Mouse (Mus musculus) bone marrow macrophage, adult 2 months (primary cell): ENCODE measurements around the gene Ptchd4.

Experiments used
- CTCF ChIP-seq: IDR thresholded peaks from 2 replicates; pipeline ENCODE4 v1.5.1; 2012; ENCODE audit warnings: low read depth, mild to moderate bottlenecking, low read length, moderate library complexity
- POLR2A ChIP-seq: IDR thresholded peaks from 2 replicates; pipeline ENCODE4 v1.6.1; 2012; ENCODE audit warnings: mild to moderate bottlenecking, low read depth, low read length, borderline replicate concordance

DNA sequence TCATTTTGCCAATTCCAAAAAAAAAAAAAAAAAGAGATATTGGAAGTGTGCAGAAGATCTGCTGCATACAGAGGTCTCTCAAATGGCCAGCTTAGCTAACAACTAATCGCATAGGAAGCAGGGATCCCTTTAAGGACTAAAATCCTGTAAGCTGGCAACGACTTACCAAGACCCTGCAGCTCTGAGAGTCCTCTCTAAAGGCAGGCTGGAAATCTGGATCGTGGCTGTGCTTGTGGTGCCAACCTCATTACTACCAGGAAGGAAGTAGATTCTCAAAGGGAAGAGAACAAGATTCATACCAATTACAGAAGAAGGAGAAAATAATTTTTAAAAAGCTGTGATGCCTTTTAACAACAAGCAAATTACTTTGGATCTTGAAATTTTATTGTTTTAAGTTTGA, 29.5 kb upstream of the Ptchd4 start:
- no peak for TF ChIP-seq POLR2A
- TF ChIP-seq CTCF, result no peak
